Mouse (Mus musculus) embryo, embryonic 11 days (tissue): ENCODE measurements around the gene Nmur1.
"Not testable (repeated sequence)": the region's sequence is repeated elsewhere in the genome, so short reads cannot be mapped to it uniquely, and the experiment has no call there.

Experiments used
- DNase-seq: peaks from one replicate; pipeline ENCODE4 v3.0.0-alpha.2; 2015

Nmur1 gene

GRCm38 (mm10) chr1:86426128-86426527, at the start of gene Nmur1, which contains the start of gene Tex44:
Gene Nmur1 (minus strand): TSS chr1:86426228.
Gene Tex44 (plus strand): TSS chr1:86426329.
- no peak for DNase-seq

DNA sequence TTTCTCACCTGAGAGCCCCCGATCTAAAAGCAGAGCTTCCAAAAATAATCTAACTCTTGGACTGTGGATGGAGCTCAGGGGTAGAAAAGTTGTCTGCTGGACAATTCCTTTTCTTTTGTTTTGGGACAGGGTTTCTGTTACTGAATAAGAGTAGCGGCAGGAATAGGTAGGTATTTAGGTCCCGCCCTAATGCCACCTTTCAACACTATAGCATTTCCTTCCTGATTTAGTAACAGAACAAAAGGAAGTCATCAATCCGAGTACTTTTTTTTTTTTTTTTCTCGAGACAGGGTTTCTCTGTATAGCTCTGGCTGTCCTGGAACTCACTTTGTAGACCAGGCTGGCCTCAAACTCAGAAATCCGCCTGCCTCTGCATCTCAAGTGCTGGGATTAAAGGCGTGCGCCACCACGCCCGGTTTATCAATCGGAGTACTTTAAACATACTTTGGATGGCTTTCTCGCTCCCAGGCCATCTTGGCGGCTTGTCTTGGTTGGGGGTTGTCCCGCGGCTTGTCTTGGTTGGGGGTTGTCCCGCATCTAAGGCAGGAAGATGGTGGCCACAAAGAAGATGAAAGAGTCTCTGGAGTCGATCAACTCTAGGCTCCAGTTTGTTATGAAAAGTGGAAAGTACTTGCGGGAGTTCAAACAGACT, 47.2 kb upstream of the Nmur1 start:
- DNase-seq: no peak

DNA sequence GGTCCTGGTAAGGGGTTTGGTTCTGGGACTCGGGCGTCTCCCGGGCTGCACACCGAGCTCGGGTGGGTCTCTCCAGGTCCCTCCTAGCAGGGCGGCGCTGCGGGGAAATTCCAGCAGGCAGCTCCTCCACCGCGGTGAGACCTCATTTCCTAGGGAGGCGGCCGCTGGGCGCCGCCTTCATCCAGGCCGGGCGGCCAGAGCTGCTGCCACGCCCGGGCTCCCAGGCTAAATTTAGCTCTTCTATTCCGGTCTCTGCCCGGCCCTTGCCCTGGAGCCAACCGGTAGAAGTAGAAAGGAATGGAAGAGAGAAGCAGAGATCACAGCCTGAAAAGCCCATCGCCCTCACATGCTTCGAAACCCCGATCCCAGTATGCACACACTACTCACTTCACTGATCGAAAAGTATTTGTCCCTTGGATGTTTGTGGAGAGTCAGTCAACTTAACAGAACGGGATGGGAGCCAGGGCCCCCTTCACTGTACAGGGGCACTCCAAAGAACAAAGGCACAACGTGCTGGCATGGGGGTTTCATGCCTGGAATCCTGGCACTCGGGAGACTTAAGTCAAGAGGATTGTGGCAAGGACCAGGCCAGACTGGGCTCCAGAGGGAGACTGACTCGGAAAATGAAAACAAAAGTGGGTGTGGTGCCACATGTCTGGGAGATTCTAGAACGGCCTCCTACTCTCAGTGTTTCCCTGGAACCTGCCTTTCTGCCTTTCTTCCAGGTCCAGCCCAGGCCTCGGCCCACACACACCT, 46.3 kb upstream of the Nmur1 start:
- DNase-seq: peak; percentile 81

GRCm38 (mm10) chr1:86471504-86471961, 45.5 kb upstream of the Nmur1 start:
- DNase-seq: not testable (repeated sequence)

DNA sequence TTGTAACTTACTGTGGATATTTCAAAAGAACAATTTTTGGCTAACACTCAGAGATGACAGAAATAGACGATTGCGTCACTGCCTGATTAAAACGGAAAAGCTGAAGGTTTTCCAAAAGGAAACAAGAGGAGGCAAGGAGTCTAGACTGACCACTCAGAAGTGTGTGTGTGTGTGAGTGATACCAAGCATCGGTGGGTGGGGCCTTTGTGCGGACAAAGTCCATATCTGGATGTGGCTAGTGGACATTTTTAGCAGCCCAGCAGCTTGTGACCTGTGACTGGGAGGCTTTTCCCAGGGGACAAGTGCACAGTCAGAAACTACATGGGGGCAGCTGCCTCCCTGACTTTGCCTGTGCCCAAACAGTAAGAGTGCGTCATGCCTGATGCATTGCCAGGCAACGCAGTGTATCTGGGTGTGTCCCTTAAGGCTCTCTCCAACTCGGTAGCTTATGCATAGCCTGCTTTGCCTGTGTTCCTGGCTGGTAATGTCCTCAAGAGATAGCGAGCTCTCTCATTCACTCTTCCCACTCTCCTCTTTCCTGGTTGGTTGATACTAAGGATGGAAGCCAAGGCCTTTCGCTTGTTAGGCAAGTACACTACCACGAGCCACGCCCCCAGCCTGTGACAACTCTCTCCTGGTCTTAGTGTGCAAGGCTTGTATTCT, 44.6 kb upstream of the Nmur1 start:
- no peak for DNase-seq

- DNase-seq: no peak
Observed at GRCm38 (mm10) chr1:86469876-86470275, 43.8 kb upstream of the Nmur1 start.

DNA sequence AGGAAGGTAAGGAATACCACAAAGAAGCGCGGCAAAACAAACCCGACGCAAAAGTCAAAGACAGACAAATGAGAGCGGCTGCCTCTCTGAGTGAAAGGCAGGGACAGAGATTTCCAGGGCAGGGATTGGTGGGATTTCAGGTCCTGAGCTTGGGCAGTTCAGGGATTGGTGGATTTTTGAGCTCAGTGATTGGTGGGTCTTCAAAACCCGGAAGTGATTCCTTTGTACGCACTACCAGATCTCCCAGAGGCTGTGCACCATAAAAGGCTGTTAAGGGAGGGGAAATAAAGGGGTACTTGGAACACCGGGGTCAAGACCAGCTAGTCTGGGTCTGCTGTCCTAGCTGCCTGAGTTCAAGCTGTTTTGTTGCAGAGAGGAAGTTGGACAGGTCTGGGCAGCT, 41.4 kb upstream of the Nmur1 start:
- no peak for DNase-seq

DNA sequence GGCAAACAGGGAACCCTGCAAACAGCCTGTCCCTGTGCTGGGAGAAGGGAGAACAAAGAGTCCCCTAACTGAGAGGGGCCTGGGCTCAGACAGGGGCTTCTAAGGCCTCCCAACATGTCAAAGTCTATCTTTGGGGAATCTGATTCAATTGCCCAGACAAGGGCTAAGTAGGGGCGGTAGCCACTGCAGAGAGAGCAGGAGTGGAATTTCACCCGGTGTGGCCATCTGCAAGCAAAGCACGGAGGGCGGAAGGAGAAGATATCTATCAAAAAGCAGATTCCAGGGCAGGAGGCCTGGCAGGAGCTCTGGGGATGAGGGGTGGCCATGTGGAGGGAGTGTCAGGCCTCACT, 38.8 kb upstream of the Nmur1 start:
- no peak for DNase-seq

DNA sequence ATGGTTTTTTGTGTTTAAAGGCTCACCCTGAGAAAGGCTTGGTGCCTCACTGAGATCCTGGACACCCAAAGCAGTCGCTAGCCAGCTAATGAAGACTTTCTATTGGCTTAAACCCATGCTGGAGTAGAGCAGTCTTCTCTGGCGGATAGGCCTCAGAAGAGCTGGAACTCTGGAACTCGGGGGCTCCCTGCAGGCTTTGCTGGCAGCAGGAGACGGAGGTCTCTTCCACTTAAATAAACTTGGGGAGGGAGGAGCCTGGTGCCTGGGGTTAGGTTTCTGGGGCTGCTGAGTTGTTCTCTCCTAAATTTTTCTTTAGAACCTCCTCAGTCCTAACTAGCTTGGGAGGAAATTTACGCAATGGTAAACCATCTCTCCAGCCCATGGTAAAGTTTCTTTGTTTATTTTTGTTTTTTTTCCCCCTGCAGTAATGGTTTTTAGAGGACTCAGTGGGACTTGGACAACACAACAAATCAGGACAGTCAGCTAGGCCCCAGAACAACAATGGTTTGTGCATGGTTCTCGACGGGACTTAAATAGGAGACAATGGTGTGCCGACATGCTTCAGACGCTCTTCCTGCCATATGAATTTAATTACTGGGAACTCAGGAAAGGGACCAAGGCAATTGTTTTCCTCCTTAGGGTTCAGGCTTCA, 38.3 kb upstream of the Nmur1 start:
- no peak for DNase-seq

GRCm38 (mm10) chr1:86459371-86459770, 33.3 kb upstream of the Nmur1 start:
- DNase-seq: no peak

- no peak for DNase-seq
Observed at GRCm38 (mm10) chr1:86456892-86457581, 31.0 kb upstream of the Nmur1 start.

GRCm38 (mm10) chr1:86452713-86453112, 26.7 kb upstream of the Nmur1 start:
- no peak for DNase-seq

- no peak for DNase-seq
Observed at GRCm38 (mm10) chr1:86449966-86450365, 23.9 kb upstream of the Nmur1 start.

GRCm38 (mm10) chr1:86448272-86448671, 22.2 kb upstream of the Nmur1 start:
- no peak for DNase-seq

DNA sequence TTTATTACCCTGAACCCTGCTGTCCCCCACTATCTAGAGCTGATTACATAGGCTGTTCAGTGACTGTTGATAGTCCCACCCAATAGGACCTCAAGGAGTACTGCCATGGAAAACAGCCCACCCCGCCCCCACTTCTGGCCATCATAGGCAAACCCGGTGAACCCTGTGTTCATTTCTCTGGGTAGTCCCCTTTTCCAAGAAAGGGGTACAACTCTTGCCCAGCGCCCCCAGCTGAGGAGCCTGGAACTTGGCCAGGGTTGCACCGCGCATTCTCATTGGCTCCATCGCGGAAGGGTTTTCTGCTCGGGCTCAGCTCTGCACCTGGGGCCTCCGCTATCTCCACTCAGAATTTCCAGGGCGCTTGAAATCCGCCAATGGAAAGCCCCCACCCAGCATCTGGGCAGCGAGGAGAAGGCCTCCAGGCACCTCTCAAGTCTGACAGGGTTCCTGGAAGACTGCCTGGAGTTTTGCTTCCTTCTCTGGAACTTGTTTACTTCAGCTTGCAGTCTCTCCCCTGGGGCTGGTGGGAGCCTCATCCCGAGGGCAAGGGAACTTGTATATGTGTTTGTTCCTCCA, 21.7 kb upstream of the Nmur1 start:
- DNase-seq: no peak

- no peak for DNase-seq
Observed at GRCm38 (mm10) chr1:86443386-86444172, 17.6 kb upstream of the Nmur1 start.

DNA sequence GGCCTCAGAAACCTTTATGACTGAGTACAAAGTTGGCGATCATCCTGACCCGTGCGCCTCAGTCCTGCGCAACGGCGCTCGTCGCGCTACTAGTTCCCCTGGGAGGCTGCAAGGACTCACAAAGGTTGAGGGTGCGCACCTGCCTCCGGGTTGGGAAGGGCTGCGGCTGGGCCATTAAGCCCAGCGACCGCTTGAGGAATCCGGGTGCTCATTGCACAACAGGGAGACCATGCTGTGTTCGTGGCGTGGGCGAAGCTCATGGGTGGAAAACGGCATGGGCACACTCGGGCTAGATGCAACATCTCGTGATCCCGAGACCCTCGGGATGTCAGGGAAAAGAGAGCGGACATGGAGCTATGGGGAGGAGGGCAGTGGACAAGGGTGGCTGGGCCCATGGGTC, 16.8 kb upstream of the Nmur1 start:
- DNase-seq: no peak

GRCm38 (mm10) chr1:86441980-86442831, 16.2 kb upstream of the Nmur1 start:
- DNase-seq: peak; percentile 92

DNA sequence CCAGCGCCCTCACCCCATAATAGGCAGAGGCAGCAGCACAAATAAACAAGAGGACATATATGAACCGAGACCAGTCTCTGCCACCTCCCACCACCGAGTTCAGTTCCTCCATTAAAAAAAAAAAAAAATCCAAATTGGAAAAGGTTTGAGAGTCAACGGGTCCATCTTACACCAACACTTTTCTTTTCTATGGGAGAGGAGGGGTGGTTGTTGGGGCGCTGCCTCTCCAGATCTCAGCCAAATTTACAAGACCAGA, 15.6 kb upstream of the Nmur1 start:
- DNase-seq: no peak

DNA sequence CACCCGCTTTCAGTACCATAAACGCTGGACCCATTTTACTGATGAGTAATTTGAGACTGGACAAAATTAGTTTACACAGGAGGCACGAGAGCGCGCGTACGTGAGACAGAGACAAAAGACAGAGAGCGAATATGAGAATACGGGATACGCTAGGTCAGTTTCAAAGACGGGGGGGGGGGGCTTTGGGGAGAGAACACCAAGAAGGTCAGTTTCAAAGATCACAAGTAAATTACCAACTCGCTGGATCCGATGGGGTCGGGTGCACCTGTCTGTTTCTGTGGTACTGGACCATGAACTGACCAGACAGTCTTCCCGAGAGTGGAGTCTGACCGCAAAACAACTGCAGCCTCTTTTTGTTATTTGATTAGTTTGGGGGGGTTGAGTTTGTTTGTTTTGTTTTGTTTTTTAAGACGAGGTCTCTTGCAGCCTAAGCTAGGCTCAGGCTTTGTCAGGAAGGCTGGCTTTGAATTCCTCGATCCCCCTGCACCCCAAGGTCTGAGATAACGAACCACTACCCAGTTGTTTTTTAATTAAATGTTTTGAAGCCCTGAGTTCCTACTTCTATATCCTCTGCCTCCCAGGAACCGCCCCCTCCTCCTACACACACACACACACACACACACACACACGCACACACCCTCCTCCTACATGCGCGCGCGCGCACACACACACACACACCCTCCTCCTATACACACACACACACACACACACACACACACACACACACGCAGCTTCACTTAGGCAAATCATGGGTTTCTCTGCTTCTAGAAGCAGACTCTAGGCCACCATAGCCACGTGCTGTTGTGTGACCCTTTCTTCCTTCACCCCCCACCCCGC, 15.1 kb upstream of the Nmur1 start:
- DNase-seq: peak; percentile 81
